ENCODE assay signal across 1 mouse cellular context in genomic region chr6:48832426-48832825, GRCm38 (mm10).
A peak's percentile ranks its signal among the peaks of the same experiment; 100 is the strongest.
TF ChIP-seq lines count a peak whose summit lies in the region.

No protein-coding gene starts in this region.

TF ChIP-seq in MEL, 35 proteins besides CTCF, POLR2A, EP300 and RAD21:
- peak; percentile 95 for TF ChIP-seq GATA1 (IDR thresholded peaks at IDR 0.05; ENCODE audit: low read depth, low read length)
- TF ChIP-seq POLR2AphosphoS2 (IDR thresholded peaks at IDR 0.05; ENCODE audit: low read length), result no peak
- peak; percentile 86 for TF ChIP-seq RCOR1 (IDR thresholded peaks at IDR 0.05; ENCODE audit: low read depth, low read length)
- no peak for TF ChIP-seq CHD2 (IDR thresholded peaks at IDR 0.05; ENCODE audit: low read length)
- TF ChIP-seq MAZ (IDR thresholded peaks at IDR 0.05; ENCODE audit: low read depth, low read length), result no peak
- peak; percentile 67 for TF ChIP-seq TAL1 (IDR thresholded peaks at IDR 0.05; ENCODE audit: low read length)
- TF ChIP-seq UBTF (IDR thresholded peaks at IDR 0.05; ENCODE audit: borderline replicate concordance, insufficient read depth, low read depth, low read length), result no peak
- TF ChIP-seq TCF12 (IDR thresholded peaks at IDR 0.05; ENCODE audit: low read depth, low read length), result peak; percentile 91
- TF ChIP-seq BHLHE40 (IDR thresholded peaks at IDR 0.05; ENCODE audit: borderline replicate concordance, low read depth, low read length), result no peak
- no peak for TF ChIP-seq ZNF384 (IDR thresholded peaks at IDR 0.05; ENCODE audit: low read depth, low read length)
- no peak for TF ChIP-seq JUND (IDR thresholded peaks at IDR 0.05; ENCODE audit: low read depth, low read length)
- no peak for TF ChIP-seq ELF1 (IDR thresholded peaks at IDR 0.05; ENCODE audit: low read depth, low read length)
- no peak for TF ChIP-seq SMC3 (IDR thresholded peaks at IDR 0.05; ENCODE audit: low read depth, low read length)
- no peak for TF ChIP-seq GABPA (IDR thresholded peaks at IDR 0.05; ENCODE audit: low read depth, low read length)
- no peak for TF ChIP-seq TBP (IDR thresholded peaks at IDR 0.05; ENCODE audit: low read depth, low read length)
- no peak for TF ChIP-seq KAT2A (conservative IDR thresholded peaks at IDR 0.05; ENCODE audit: low read depth, low read length)
- peak; percentile 79 for TF ChIP-seq ETS1 (IDR thresholded peaks at IDR 0.05; ENCODE audit: low read depth, low read length)
- TF ChIP-seq MEF2A (IDR thresholded peaks at IDR 0.05; ENCODE audit: extremely low read depth, insufficient replicate concordance, low read depth, low read length, poor library complexity, severe bottlenecking), result peak; percentile 82; the same call in 1 of the 2 replicates
- no peak for TF ChIP-seq POLR2AphosphoS5 (IDR thresholded peaks at IDR 0.05; ENCODE audit: borderline replicate concordance, low read depth, low read length)
- no peak for TF ChIP-seq HCFC1 (IDR thresholded peaks at IDR 0.05; ENCODE audit: low read depth, low read length)
- TF ChIP-seq NRF1 (IDR thresholded peaks at IDR 0.05; ENCODE audit: insufficient read depth, low read depth, low read length, poor library complexity, severe bottlenecking), result no peak
- TF ChIP-seq MYB (IDR thresholded peaks at IDR 0.05; ENCODE audit: low read depth, low read length), result peak; percentile 60; the same call in 1 of the 2 replicates
- peak; percentile 67 for TF ChIP-seq SIN3A (IDR thresholded peaks at IDR 0.05; ENCODE audit: low read length)
- TF ChIP-seq ZMIZ1 (IDR thresholded peaks at IDR 0.05; ENCODE audit: low read depth, low read length), result no peak
- TF ChIP-seq CHD1 (IDR thresholded peaks at IDR 0.05; ENCODE audit: low read depth, low read length), result no peak
- TF ChIP-seq ZC3H11A (IDR thresholded peaks at IDR 0.05; ENCODE audit: low read depth, low read length), result no peak; the same call in 1 of the 2 replicates
- peak; percentile 46; the same call in 1 of the 2 replicates for TF ChIP-seq MYC (IDR thresholded peaks at IDR 0.05; ENCODE audit: low read depth, low read length)
- peak; percentile 61; the same call in 1 of the 2 replicates for TF ChIP-seq MAFK (IDR thresholded peaks at IDR 0.05; ENCODE audit: borderline replicate concordance, low read depth, low read length)
- TF ChIP-seq USF1 (IDR thresholded peaks at IDR 0.05; ENCODE audit: low read depth, low read length), result no peak
- TF ChIP-seq USF2 (IDR thresholded peaks at IDR 0.05; ENCODE audit: borderline replicate concordance in 1 of 2, insufficient read depth in 1 of 2, low read depth in 1 of 2, low read length in 2 of 2), result no peak
- no peak for TF ChIP-seq MAX (IDR thresholded peaks at IDR 0.05; ENCODE audit: low read length)
- TF ChIP-seq ZKSCAN1 (IDR thresholded peaks at IDR 0.05; ENCODE audit: low read depth, low read length), result no peak
- no peak for TF ChIP-seq E2F4 (IDR thresholded peaks at IDR 0.05; ENCODE audit: borderline replicate concordance, low read depth, low read length)
- no peak for TF ChIP-seq NELFE (IDR thresholded peaks at IDR 0.05; ENCODE audit: low read depth, low read length)
- TF ChIP-seq MXI1 (IDR thresholded peaks at IDR 0.05; ENCODE audit: low read depth, low read length), result no peak
